Comparison of ENCODE assay signal across 21 mouse cellular contexts in the genomic region with DNA sequence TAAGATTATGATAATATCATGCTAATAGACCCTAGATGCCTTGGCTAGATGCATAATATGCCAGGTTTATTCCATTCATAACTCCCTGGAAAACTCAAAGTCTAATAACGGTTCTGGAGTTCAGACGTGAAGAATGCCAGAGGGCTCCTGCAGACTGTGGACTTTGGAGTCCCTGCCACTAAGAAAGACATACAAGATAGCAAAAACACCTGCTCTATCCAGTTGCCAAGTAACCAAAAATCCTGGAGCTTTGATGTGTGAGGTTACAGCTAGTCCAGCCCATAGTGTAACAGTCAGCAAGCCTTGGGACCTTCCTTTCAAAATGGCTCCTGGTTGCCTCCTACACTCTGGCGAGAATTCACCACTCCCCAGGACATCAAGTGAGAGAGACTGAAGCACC. TPM values are rescaled to one million over a fixed set of nuclear protein-coding genes. Genes with fewer than 3 reads are reported as not detected.
"Had no signal": no experiment of that assay in that cellular context is flagged by ENCODE, and none has a peak within 500 bp of the region (broad histone marks: within the 10 kb centered on the region; RNA-seq: fewer than 3 reads in every experiment).

No protein-coding gene starts in this region.

- H3K27me3 ChIP-seq: neural tube, embryonic 13.5 days; neural tube, embryonic 15.5 days had no signal

- H3K4me3 ChIP-seq: midbrain, embryonic 10.5 days; midbrain, embryonic 12.5 days; myocyte; neural tube, embryonic 13.5 days; neural tube, embryonic 15.5 days had no signal

- H3K27ac ChIP-seq: midbrain, embryonic 10.5 days; midbrain, embryonic 12.5 days; neural tube, embryonic 13.5 days; neural tube, embryonic 15.5 days had no signal

- H3K9ac ChIP-seq: lung, embryonic 14.5 days; midbrain, embryonic 12.5 days; neural tube, embryonic 13.5 days; neural tube, embryonic 15.5 days had no signal

- H3K36me3 ChIP-seq: midbrain, embryonic 10.5 days; midbrain, embryonic 12.5 days; neural tube, embryonic 13.5 days; neural tube, embryonic 15.5 days had no signal

- H3K4me1 ChIP-seq: midbrain, embryonic 10.5 days; midbrain, embryonic 12.5 days; neural tube, embryonic 13.5 days; neural tube, embryonic 15.5 days had no signal

- H3K4me2 ChIP-seq: lung, embryonic 14.5 days; midbrain, embryonic 12.5 days; neural tube, embryonic 13.5 days; neural tube, embryonic 15.5 days had no signal

- DNase-seq: lung, adult 18-20 months; lung, embryonic 14.5 days; lung, postnatal 10 days; lung, postnatal 4 days; midbrain, embryonic 14.5 days; retina, postnatal 1 day; right cerebral cortex, adult 18-20 months; right cerebral cortex, postnatal 25 days; right cerebral cortex, postnatal 4 days; spleen, adult 18-20 months; thymus, adult 2 months; thymus, postnatal 14 days; thymus, postnatal 36 days had no signal

- H3K9me3 ChIP-seq: midbrain, embryonic 10.5 days; midbrain, embryonic 12.5 days; neural tube, embryonic 13.5 days; neural tube, embryonic 15.5 days had no signal

- ATAC-seq: midbrain, embryonic 16.5 days had no signal

RNA-seq across cellular contexts. Expression of a gene that starts 16.8 kb away (rescaled TPM):
- polyA plus RNA-seq: myocyte had no signal

RNA-seq across cellular contexts. Expression of a gene that starts 40.5 kb away (rescaled TPM):
- total RNA-seq: megakaryocyte, adult 5-6 weeks had no signal

RNA-seq across cellular contexts. Expression of a gene that starts 55.5 kb away (rescaled TPM):
- total RNA-seq: megakaryocyte-erythroid progenitor cell, adult 5-6 weeks had no signal
